Mouse (Mus musculus) NIH3T3 (cell line): ENCODE measurements around the gene Asns.
"Not testable (repeated sequence)": the region's sequence is repeated elsewhere in the genome, so short reads cannot be mapped to it uniquely, and the experiment has no call there.

Experiments
- DNase-seq: peaks from one replicate; pipeline ENCODE4 v3.0.0-alpha.2; 2012; ENCODE audit warnings: low read depth

Asns gene

DNA sequence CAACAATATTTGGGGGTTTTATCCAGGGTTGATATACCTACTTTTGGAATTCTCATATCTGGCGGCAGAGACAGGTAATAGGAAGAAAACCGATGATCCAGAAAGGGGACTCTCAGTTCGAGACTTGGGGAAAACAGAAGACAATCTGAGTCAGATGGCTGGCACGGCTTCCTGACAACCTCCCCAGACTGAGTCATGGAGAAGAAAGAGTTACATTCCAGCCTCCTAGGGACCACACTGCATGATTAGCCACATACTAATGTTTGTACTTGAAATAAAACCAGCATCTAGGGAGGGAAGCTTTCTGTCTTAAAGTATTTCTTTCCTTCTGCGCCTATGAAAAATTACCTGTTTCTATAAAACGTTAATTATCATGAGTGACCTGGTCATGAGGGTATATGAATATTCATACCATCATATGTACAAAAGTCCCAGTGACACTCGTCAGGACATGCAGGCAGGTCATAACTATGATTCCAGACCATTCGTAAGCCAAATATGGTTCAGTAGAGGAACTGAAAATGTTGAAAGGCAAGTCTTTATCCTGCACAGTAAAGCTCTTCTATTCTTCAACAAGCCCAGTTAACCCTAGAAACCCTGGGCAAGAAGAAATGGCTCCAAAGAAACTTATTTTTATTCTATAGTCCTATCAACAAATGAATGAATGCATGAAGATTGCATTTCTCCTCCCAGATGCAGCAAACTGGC lies 16.7 kb downstream of the Asns start:
- peak; percentile 58 for DNase-seq

- DNase-seq = peak; percentile 87
Observed at GRCm38 (mm10) chr6:7672438-7673253, 20.4 kb downstream of the Asns start.

GRCm38 (mm10) chr6:7671429-7671828 lies 21.6 kb downstream of the Asns start:
- DNase-seq = no peak

DNA sequence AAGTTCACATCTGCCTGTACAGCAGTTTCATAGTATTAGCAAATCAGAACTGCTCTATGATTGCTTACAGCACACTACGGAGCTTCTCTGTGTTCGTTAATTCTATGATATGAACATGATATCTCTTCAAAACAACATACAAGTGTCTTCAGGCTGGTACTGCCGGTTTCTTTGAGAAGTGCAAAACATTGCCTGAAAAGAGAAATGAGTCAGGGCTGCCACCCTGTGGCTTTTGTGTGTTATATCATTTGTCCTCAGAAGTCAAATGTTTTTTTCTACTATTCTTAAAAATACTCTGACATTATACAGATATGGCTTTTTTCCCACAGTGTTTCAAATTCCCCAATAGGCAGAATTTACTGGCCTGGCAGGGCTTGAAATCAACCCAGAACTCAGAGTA lies 22.5 kb downstream of the Asns start:
- DNase-seq = peak; percentile 70

DNA sequence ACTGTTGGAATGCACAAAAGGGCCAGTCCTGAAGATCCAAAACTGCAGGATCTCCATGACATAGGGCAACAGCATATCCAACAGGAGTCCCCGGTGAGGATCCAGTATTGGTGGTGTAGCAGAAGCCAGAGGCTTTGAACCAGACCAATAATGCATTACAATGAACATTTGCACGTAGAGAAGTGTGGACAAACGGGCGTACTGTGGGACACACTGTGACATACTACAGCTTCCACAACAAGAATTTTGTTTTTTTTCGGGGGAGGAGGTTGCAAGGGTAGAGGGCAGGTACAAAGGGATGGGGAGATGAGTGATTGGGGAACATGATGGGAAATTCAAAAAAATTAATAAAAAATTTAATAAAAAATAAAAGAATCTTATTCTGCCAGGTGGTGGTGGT lies 23.3 kb downstream of the Asns start:
- DNase-seq = no peak

GRCm38 (mm10) chr6:7668332-7668731 lies 24.7 kb downstream of the Asns start:
- DNase-seq = no peak

DNA sequence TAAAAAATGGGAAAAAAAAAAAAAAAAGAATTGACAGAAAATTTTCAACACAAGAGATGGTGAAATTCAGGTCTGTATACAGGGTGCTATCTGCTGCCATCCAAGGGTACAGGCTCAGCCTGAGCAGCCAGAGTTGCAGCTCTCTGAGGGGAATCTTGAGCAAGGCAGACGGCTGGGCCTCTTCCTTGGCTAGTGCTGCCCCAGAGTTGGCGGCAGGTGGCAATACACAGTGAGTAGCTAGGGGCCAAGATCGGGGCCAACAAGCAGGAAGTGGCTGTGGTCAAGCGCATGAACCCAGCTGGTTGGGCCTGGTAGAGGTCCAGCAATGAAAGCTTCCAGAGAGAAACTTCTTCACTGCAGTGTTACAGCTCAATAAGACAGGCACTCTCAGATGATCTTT lies 27.2 kb downstream of the Asns start:
- DNase-seq = not testable (repeated sequence)

DNA sequence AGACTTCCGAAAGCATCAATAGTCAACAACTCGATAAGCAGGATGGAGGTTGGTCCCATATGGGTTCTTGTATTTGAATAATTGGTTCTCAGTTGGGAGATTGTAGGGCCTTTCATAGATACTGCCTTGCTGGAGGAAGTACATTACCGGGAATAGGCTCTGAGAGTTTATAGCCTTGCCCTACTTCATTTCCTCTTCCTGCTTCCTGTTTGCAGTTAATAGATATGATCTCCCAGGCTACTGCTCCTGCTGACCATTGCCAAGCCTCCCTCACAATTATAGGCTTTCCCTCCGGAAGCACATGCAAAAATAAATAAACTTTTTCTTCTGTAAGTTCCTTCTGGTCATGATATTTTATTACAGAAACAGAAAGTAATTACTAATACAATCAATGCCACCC lies 31.6 kb downstream of the Asns start:
- DNase-seq = no peak

GRCm38 (mm10) chr6:7660377-7661080 lies 32.5 kb downstream of the Asns start:
- peak; percentile 83 for DNase-seq

DNA sequence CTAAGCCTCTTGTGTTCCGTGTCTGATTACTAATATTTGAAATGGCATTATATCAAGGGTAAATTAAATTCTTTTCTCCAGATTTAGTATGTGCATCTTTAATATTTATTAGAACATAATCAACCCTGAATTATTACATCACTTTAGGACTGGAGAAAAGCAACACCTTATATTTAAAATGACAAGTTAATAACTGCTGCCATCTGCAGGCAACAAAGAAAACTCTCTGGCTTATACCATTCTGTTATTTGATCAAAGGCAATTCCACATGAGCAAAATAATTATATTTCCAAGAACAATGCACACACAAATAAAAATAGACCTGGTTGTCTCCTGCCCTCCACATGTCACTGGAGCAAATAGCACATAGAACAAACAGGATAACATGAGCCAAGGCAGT lies 36.5 kb downstream of the Asns start:
- DNase-seq = peak; percentile 56

DNA sequence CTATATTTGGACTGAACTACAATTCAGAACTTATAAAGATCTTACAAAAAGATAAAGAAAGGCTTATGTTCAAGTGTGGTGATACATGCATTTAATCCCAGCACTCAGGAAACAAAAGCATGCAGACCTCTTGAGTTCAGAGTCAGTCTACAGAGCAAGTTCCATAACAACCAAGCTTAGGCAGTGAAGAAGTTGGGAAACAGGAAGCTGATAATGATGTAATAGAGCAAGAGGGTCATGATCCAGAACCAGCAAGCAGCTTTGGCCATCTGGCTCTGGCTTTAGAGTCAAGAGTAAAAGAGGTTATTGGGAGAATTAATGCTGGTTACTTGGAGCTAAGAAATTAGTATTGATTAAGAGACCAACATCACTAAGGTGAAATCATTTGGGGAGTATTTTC lies 44.6 kb downstream of the Asns start:
- DNase-seq = no peak
